Mouse (Mus musculus): ENCODE data around the gene Hat1. TPM values are rescaled to one million over a fixed set of nuclear protein-coding genes. Genes with fewer than 3 reads are reported as not detected.

Gene Hat1
- polyA plus RNA-seq (2015; fragmentation: Nextera tagmentation; extraction: Ambion mirVana) = 106 and 121 TPM in 2 replicates

DNA sequence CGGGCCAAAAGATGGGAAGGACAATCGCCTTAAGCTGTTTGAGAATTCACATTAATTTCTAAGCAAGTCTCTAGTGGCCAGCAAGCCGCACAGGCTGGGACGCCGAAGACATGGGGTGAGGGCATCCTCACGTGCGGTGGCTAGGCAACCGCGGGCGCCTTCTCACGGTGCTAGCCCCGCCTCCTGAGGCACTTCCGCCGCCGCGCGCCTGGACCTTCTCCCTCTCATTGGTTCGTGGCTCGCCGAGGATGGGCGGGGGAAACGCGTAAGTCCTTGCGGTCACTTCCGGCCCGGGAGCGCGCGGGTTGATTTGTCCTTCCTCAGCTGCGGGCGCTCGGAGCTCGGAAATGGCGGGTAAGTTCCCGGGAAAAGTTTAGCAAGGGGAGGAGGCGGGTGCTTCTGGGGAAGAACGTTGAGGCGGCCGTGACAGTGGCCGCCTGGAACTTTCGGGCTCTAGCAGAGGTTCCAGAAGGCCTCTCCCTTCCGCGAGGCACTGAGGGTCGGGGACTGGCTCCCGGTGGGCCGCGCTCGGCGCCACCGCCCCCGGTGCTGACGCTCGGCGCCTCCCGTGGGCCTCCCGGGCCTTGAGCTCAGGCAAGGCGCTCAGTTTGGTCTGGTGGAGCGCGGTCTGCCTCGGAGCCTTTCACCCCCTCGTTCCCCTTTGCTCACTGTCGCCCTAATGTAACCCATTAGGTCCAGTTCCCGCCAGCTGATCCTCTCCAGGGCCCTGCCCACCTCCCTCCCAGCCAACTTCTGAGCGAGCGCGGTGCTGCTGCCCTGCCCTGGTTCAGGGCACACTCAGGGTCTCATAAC lies at the start of gene Hat1:
Gene Hat1 (plus strand): TSS at position 8 of the 813 bp plus-strand sequence.
- Histone ChIP-seq H3K4me1 (ENCODE audit: control insufficient read depth, insufficient read depth, low read length) (peaks cover 9% of the 10 kb centered on the region), H3K27me3 (ENCODE audit: control insufficient read depth, insufficient read depth, low read length) (no peaks in the 10 kb centered on the region), H3K27ac (ENCODE audit: low read length) (peak within 1 kb of the TSS; percentile 87), H3K4me2 (ENCODE audit: low read depth, low read length) (peak within 1 kb of the TSS; percentile 90), H3K4me3 (ENCODE audit: low read length) (peak within 1 kb of the TSS; percentile 95), H3K9ac (ENCODE audit: low read length) (peak within 1 kb of the TSS; percentile 94), H3K9me3 (replicated peaks; ENCODE audit: control insufficient read depth, low read length) (no peaks in the 10 kb centered on the region), H3K36me3 (ENCODE audit: control insufficient read depth, insufficient read depth) (peaks cover 16% of the 10 kb centered on the region)
- WGBS = under 1% methylated on average over 66 of the region's 66 CpGs
- peak; percentile 99 for ATAC-seq (replicated peaks; ENCODE audit: extremely low read depth, insufficient read depth, low FRiP score)

DNA sequence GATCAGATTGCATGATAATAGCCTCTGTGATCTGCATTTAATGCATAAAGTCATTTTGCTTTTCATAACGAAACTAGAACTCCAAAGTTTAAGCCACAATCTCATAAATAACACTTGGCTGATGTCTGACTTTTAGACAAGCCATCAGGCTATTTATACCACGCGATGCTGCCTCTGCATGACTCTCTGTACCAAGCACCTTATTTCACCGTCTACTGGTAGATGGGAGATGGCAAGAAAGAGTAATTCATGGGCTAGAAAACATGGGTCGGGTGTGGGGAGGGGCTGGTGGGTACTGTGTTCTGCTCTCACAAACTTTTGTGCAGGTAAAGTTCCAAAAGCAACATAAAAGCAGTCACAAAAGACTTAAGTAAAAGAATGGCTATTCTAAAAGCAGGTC lies 48.6 kb upstream of the Hat1 start:
- Histone ChIP-seq H3K27me3 (ENCODE audit: control insufficient read depth, insufficient read depth, low read length) (no peaks in the 10 kb centered on the region), H3K9ac (ENCODE audit: low read length) (no peak overlapping the region), H3K9me3 (replicated peaks; ENCODE audit: control insufficient read depth, low read length) (no peaks in the 10 kb centered on the region; the same call in 1 of the 2 replicates), H3K4me2 (ENCODE audit: low read depth, low read length) (0 out of 2 replicates have a peak overlapping the region, but pooled peaks have one; percentile 32), H3K4me3 (ENCODE audit: low read length) (no peak overlapping the region), H3K36me3 (ENCODE audit: control insufficient read depth, insufficient read depth) (peaks cover 15% of the 10 kb centered on the region), H3K27ac (ENCODE audit: low read length) (peak overlapping the region; percentile 56), H3K4me1 (ENCODE audit: control insufficient read depth, insufficient read depth, low read length) (peaks cover 12% of the 10 kb centered on the region)
- 39% methylated on average over 5 of the region's 5 CpGs for WGBS
- 0 out of 2 replicates have a peak, but pooled peaks have one; percentile 52 for ATAC-seq (replicated peaks; ENCODE audit: extremely low read depth, insufficient read depth, low FRiP score)

DNA sequence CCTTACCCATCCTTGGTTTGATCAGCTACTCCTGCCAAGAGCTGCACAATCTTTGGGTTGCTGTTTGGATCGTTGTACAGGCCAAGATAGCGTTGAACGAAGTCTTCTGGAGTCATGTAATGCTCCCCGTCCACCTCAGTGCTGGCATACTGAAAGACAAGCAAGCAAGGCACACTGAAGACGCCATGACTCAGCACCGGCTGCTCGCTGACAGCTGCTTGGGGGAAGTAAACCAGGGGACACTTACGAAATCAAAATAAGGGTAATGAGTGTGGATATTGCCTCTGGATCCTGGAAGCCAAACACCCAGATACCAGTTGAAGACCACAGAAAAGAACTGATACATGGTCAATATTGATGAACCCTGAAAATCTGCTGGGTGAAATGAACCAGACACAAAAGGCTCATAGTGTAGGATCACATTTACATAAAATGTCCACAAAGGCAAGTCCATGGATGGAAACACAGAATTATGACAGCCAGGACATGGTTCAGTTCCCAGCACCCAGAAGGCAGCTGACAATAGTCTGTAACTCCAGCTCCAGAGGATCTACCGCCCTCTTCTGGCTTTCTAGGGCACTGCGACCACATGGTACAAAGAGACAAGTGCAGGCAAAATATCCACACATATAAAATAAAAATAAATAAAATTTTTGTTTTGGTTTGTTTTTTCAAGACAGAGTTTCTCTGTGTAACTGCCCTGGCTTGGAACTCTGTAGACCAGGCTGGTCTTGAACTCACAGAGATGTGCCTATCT lies 44.7 kb upstream of the Hat1 start:
- 92% methylated on average over 10 of the region's 10 CpGs for WGBS
- no peak overlapping the region for H3K27ac ChIP-seq (ENCODE audit: low read length)
- no peaks in the 10 kb centered on the region; the same call in 1 of the 2 replicates for H3K9me3 ChIP-seq (replicated peaks; ENCODE audit: control insufficient read depth, low read length)
- peaks cover 12% of the 10 kb centered on the region for H3K4me1 ChIP-seq (ENCODE audit: control insufficient read depth, insufficient read depth, low read length)
- H3K4me3 ChIP-seq (ENCODE audit: low read length) = no peak overlapping the region
- H3K4me2 ChIP-seq (ENCODE audit: low read depth, low read length) = no peak overlapping the region
- H3K36me3 ChIP-seq (ENCODE audit: control insufficient read depth, insufficient read depth) = peaks cover 15% of the 10 kb centered on the region
- no peak for ATAC-seq (replicated peaks; ENCODE audit: extremely low read depth, insufficient read depth, low FRiP score)
- no peaks in the 10 kb centered on the region for H3K27me3 ChIP-seq (ENCODE audit: control insufficient read depth, insufficient read depth, low read length)
- H3K9ac ChIP-seq (ENCODE audit: low read length) = no peak overlapping the region

DNA sequence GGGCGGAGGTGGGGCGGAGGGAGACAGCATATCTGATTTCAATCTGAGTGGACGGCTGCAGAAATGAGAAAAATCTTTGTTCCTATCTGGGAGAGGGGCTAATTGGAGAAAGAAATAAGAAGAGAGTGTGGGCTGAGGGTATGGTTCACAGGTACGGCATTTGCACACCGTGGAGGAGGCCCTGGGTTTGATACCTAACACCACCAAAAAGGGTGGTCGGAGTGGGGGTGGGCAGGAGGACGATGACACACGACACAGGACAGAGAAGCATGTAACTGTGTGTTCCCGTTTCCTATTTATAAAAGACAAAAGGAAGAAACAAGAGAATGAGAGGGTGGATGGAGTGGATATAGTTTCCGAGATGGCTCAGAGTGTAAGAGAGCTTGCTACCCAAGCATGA lies 41.6 kb upstream of the Hat1 start:
- Histone ChIP-seq H3K27me3 (ENCODE audit: control insufficient read depth, insufficient read depth, low read length) (no peaks in the 10 kb centered on the region), H3K27ac (ENCODE audit: low read length) (no peak overlapping the region), H3K4me1 (ENCODE audit: control insufficient read depth, insufficient read depth, low read length) (peaks cover 4% of the 10 kb centered on the region; the same call in 1 of the 2 replicates), H3K36me3 (ENCODE audit: control insufficient read depth, insufficient read depth) (peaks cover 15% of the 10 kb centered on the region), H3K9ac (ENCODE audit: low read length) (no peak overlapping the region), H3K4me2 (ENCODE audit: low read depth, low read length) (no peak overlapping the region), H3K9me3 (replicated peaks; ENCODE audit: control insufficient read depth, low read length) (no peaks in the 10 kb centered on the region; the same call in 1 of the 2 replicates), H3K4me3 (ENCODE audit: low read length) (no peak overlapping the region)
- no peak for ATAC-seq (replicated peaks; ENCODE audit: extremely low read depth, insufficient read depth, low FRiP score)
- WGBS = 85% methylated on average over 10 of the region's 10 CpGs

DNA sequence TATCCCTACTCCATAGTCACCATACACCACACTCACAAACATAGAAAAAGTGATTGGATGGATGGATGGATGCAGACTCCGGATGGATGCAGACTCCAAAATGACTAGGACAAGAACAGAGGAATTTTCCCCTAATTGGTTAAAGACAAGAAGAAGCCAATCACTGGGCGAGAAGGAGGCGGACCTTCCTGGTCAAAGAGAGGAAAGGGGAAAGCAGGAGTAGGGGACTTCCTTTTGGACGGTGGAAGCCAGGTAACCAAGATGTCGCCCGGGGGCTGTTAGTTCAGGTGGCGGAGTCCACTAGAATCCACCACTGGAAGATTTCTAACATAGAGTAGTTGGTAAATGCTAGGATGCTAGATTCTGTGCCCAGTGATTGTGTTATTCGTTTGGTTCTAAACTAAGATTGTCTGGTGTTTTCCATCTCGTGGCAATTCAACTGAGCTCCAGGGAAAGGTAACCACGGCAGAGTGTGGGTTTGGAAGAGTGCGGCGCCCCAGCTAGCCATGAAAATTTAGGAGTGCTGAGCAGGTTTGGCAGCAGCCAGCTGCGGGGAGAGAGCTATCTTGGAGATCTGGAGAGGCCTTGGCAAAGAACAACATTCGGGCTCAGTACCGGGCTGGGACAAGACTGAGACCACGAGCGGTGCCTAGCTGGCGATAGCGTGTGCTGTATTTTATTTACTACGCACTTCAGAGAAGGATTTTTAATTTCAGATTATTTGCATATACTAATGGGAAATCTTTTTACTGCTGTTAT lies 40.8 kb upstream of the Hat1 start:
- no peak overlapping the region for H3K4me2 ChIP-seq (ENCODE audit: low read depth, low read length)
- H3K9ac ChIP-seq (ENCODE audit: low read length) = no peak overlapping the region
- H3K27ac ChIP-seq (ENCODE audit: low read length) = no peak overlapping the region
- H3K27me3 ChIP-seq (ENCODE audit: control insufficient read depth, insufficient read depth, low read length) = no peaks in the 10 kb centered on the region
- H3K4me3 ChIP-seq (ENCODE audit: low read length) = no peak overlapping the region
- ATAC-seq (replicated peaks; ENCODE audit: extremely low read depth, insufficient read depth, low FRiP score) = no peak
- peaks cover 10% of the 10 kb centered on the region for H3K36me3 ChIP-seq (ENCODE audit: control insufficient read depth, insufficient read depth)
- H3K9me3 ChIP-seq (replicated peaks; ENCODE audit: control insufficient read depth, low read length) = no peaks in the 10 kb centered on the region; the same call in 1 of the 2 replicates
- H3K4me1 ChIP-seq (ENCODE audit: control insufficient read depth, insufficient read depth, low read length) = peaks cover 4% of the 10 kb centered on the region; the same call in 1 of the 2 replicates
- 90% methylated on average over 20 of the region's 20 CpGs for WGBS

DNA sequence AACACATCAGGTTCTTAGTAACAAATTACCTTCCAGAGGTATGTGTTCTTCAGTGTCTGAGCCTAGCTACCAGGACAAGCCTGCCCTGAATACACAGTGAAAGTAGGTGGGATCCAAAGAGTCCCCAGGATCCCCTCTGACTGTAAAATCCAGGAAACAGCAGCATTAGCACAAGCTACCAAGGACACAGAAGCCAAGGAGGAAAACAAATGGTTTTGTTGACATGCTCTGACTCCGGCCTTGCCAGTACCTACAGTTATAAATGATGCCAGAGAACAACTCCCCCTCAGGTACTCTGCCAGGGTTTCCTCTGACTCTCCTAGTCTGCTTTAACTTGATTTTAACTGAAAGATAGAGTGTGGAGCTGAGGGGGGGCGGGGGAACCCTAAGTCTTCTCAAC lies 39.2 kb upstream of the Hat1 start:
- no peaks in the 10 kb centered on the region for H3K36me3 ChIP-seq (ENCODE audit: control insufficient read depth, insufficient read depth)
- no peak overlapping the region for H3K4me3 ChIP-seq (ENCODE audit: low read length)
- H3K27ac ChIP-seq (ENCODE audit: low read length) = no peak overlapping the region
- peaks cover 15% of the 10 kb centered on the region for H3K4me1 ChIP-seq (ENCODE audit: control insufficient read depth, insufficient read depth, low read length)
- H3K27me3 ChIP-seq (ENCODE audit: control insufficient read depth, insufficient read depth, low read length) = no peaks in the 10 kb centered on the region
- no peak for ATAC-seq (replicated peaks; ENCODE audit: extremely low read depth, insufficient read depth, low FRiP score)
- H3K9ac ChIP-seq (ENCODE audit: low read length) = no peak overlapping the region
- H3K4me2 ChIP-seq (ENCODE audit: low read depth, low read length) = no peak overlapping the region
- WGBS = 74% methylated on average over 2 of the region's 2 CpGs
- H3K9me3 ChIP-seq (replicated peaks; ENCODE audit: control insufficient read depth, low read length) = no peaks in the 10 kb centered on the region

DNA sequence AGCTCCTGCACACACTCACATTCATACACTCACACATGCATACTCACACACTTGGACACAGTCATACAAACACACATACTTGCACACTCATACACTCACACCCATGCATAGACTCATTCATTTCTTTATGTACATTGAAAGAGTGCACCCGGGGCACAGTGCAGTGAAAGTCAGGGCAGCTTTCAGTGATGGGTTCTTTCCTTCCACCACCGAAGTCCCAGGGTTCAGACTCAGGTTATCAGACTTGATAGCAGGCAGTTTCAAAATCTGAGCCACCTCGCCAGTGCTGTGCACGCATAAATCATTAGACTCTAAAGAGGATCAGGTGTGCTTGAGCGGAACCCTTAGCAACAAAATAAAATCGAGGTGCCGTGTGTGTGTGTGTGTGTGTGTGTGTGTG lies 38.6 kb upstream of the Hat1 start:
- H3K27ac ChIP-seq (ENCODE audit: low read length) = no peak overlapping the region
- no peaks in the 10 kb centered on the region for H3K36me3 ChIP-seq (ENCODE audit: control insufficient read depth, insufficient read depth)
- no peaks in the 10 kb centered on the region for H3K27me3 ChIP-seq (ENCODE audit: control insufficient read depth, insufficient read depth, low read length)
- peaks cover 15% of the 10 kb centered on the region for H3K4me1 ChIP-seq (ENCODE audit: control insufficient read depth, insufficient read depth, low read length)
- no peak overlapping the region for H3K4me3 ChIP-seq (ENCODE audit: low read length)
- H3K9me3 ChIP-seq (replicated peaks; ENCODE audit: control insufficient read depth, low read length) = no peaks in the 10 kb centered on the region
- no peak overlapping the region for H3K9ac ChIP-seq (ENCODE audit: low read length)
- no peak overlapping the region for H3K4me2 ChIP-seq (ENCODE audit: low read depth, low read length)
- WGBS = 69% methylated on average over 7 of the region's 7 CpGs
- no peak for ATAC-seq (replicated peaks; ENCODE audit: extremely low read depth, insufficient read depth, low FRiP score)

DNA sequence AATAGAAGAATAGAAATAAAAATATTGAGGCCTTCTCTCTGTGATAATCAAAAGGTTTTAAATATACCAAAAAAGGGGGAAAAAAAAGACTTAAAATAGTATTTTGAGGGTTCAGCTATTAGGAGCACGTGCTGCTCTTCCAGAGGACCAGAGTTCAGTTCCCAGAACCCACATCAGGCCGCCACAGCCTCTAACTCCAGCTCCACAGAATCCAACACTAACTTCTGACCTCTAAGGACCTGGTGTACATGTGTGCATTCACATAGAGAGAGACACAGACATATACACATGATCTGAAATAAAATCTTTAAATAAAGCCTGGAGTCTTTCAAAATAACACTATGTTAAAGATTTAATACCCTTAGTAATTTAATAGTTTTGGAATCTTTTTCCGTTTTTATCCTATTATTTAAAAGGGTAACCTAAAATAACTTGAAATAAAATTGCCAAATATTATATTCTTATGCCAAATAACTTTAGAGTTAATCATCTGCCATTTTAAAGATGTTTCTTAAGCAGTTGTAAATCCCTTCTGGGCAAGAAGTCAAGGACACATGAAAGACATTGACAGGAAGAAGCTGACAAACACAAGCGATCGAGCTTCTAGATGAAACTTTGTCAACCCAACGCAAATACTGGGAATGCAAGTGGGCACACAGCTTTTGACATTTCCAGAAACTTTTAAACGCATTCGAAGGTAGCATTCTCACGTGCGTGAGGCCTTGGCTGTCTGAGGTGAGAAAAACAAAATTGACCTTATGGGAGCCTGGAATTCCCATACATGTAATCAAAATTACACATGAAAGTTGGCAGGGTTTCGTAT lies 37.6 kb upstream of the Hat1 start:
- 80% methylated on average over 11 of the region's 11 CpGs for WGBS
- H3K36me3 ChIP-seq (ENCODE audit: control insufficient read depth, insufficient read depth) = no peaks in the 10 kb centered on the region
- H3K4me1 ChIP-seq (ENCODE audit: control insufficient read depth, insufficient read depth, low read length) = peaks cover 15% of the 10 kb centered on the region
- no peaks in the 10 kb centered on the region for H3K27me3 ChIP-seq (ENCODE audit: control insufficient read depth, insufficient read depth, low read length)
- no peak overlapping the region for H3K4me2 ChIP-seq (ENCODE audit: low read depth, low read length)
- H3K4me3 ChIP-seq (ENCODE audit: low read length) = no peak overlapping the region
- no peaks in the 10 kb centered on the region for H3K9me3 ChIP-seq (replicated peaks; ENCODE audit: control insufficient read depth, low read length)
- ATAC-seq (replicated peaks; ENCODE audit: extremely low read depth, insufficient read depth, low FRiP score) = no peak
- H3K9ac ChIP-seq (ENCODE audit: low read length) = no peak overlapping the region
- no peak overlapping the region for H3K27ac ChIP-seq (ENCODE audit: low read length)

Measured in heart, embryonic 16.5 days (tissue).